Mouse (Mus musculus) megakaryocyte, embryonic 14.5 days (primary cell): Measurements from ENCODE around the gene Rhobtb3.

Experiments used
- FLI1 ChIP-seq: IDR thresholded peaks from 2 replicates; pipeline ENCODE4 v1.6.1; 2012; ENCODE audit warnings: low read length, inconsistent platforms, mixed read lengths
- GATA1 ChIP-seq: IDR thresholded peaks from 3 replicates; pipeline ENCODE4 v1.6.1; 2012; ENCODE audit warnings: mixed read lengths, low read length, inconsistent platforms, borderline replicate concordance

DNA sequence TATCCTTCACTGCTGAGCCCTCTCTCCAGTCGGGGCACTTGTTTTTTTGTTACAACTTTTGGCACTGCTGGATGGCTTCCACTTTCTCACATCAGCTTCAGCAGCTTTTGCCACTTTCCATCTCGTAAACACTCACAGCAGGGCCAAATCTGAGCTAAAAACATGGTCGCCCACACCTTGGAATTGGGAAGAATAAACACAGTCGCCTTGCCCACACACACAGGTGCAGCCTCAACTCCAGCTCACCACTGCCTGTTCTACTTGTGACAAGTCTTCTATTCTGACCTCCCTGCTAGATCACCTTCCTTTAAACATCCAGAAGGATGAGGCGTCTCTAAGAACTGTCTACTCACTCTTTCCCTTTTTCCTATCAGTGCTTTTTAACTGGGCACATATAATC is 39.1 kb downstream of the Rhobtb3 start:
- no peak for TF ChIP-seq GATA1
- no peak for TF ChIP-seq FLI1
